Comparison of ENCODE assay signal across 9 mouse cellular contexts in the genomic region with DNA sequence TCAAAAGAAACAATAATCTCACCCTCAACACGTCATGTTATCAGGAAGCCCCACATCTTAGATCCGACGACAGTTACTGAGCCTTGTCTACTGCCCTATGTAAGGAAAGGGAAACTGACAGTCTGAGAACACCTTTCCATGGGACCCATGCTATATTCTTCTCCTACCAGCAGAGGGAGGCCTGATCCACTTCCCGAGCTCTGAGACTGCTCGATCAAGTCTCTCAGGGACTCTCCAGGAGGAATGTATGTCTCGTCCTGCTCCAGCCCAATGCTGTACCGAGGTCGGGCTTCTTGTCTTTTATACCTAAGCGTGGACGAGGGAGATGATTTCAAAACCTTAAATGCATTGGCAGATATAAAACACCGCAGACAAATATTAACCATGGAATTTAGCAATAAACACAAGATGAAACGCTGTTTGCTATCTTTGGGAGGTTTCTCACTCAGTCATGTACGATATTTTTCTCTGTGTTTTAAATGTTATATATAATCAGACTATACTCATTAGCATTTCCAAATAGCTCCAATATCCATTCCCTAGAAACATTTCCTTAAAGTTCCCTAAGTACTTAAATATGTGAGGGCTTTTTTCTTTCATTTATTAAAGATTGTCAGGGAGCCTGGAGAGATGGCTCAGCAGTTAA.
DNase-seq lines count a peak whose midpoint lies in the region; ATAC-seq and TF ChIP-seq lines count a peak whose summit lies in the region.
"Had no signal": no experiment of that assay in that cellular context is flagged by ENCODE, and none has a peak within 500 bp of the region (broad histone marks: within the 10 kb centered on the region; RNA-seq: fewer than 3 reads in every experiment).

No protein-coding gene starts in this region.

- no peaks in the 10 kb centered on the region for H3K36me3 ChIP-seq in CH12.LX (replicated peaks in 1 of 2; ENCODE audit: control insufficient read depth in 1 of 2, insufficient read depth in 1 of 2, low read length in 1 of 2)
- no peaks in the 10 kb centered on the region for H3K36me3 ChIP-seq in heart, embryonic 12.5 days
- no peaks in the 10 kb centered on the region for H3K36me3 ChIP-seq in kidney, embryonic 15.5 days
- no peaks in the 10 kb centered on the region for H3K36me3 ChIP-seq in liver, embryonic 14.5 days (replicated peaks; ENCODE audit: control insufficient read depth, insufficient read depth, low read depth)
- H3K36me3 ChIP-seq in neural tube, embryonic 15.5 days: no peaks in the 10 kb centered on the region
- H3K36me3 ChIP-seq: liver, embryonic 15.5 days had no signal

- no peaks in the 10 kb centered on the region for H3K79me2 ChIP-seq in CH12.LX (replicated peaks; ENCODE audit: control insufficient read depth, extremely low read depth, insufficient read depth, poor library complexity, severe bottlenecking)

- peak; percentile 91 to 97 for TF ChIP-seq CTCF in CH12.LX (conservative IDR thresholded peaks at IDR 0.05 in 1 of 2, IDR thresholded peaks at IDR 0.05 in 1 of 2; ENCODE audit: low read depth in 2 of 2, low read length in 2 of 2)
- peak; percentile 66 for TF ChIP-seq CTCF in liver, embryonic 14.5 days (IDR thresholded peaks at IDR 0.05; ENCODE audit: low read depth)

- H3K27me3 ChIP-seq in CH12.LX (replicated peaks): no peaks in the 10 kb centered on the region
- no peaks in the 10 kb centered on the region for H3K27me3 ChIP-seq in heart, embryonic 12.5 days (replicated peaks)
- no peaks in the 10 kb centered on the region for H3K27me3 ChIP-seq in kidney, embryonic 15.5 days
- H3K27me3 ChIP-seq in liver, embryonic 14.5 days (ENCODE audit: control insufficient read depth, insufficient read depth, low read length): no peaks in the 10 kb centered on the region
- no peaks in the 10 kb centered on the region for H3K27me3 ChIP-seq in neural tube, embryonic 15.5 days (replicated peaks)
- H3K27me3 ChIP-seq: liver, embryonic 15.5 days had no signal

- H3K9ac ChIP-seq in CH12.LX (ENCODE audit: insufficient read depth, low read depth): no peak overlapping the region
- no peak overlapping the region for H3K9ac ChIP-seq in heart, embryonic 12.5 days
- H3K9ac ChIP-seq in kidney, embryonic 15.5 days: no peak overlapping the region
- H3K9ac ChIP-seq in liver, embryonic 14.5 days (replicated peaks): no peak overlapping the region
- no peak overlapping the region for H3K9ac ChIP-seq in neural tube, embryonic 15.5 days (replicated peaks)
- H3K9ac ChIP-seq: liver, embryonic 15.5 days had no signal

- TF ChIP-seq EP300 in CH12.LX (IDR thresholded peaks at IDR 0.05; ENCODE audit: low read length): no peak
- TF ChIP-seq EP300 in liver, embryonic 14.5 days (IDR thresholded peaks at IDR 0.05; ENCODE audit: low read depth): no peak

- ATAC-seq in heart, embryonic 12.5 days (ENCODE audit: insufficient number of reproducible peaks, low FRiP score): peak; percentile 72; the same call in 1 of the 2 replicates
- peak; percentile 89 for ATAC-seq in kidney, embryonic 15.5 days (replicated peaks; ENCODE audit: low FRiP score)
- no peak for ATAC-seq in liver, embryonic 14.5 days (ENCODE audit: insufficient read depth)
- peak; percentile 83; the same call in 1 of the 2 replicates for ATAC-seq in neural tube, embryonic 15.5 days (ENCODE audit: low FRiP score)

- no peak for TF ChIP-seq POLR2A in CH12.LX (IDR thresholded peaks at IDR 0.05; ENCODE audit: low read depth, low read length)

- peak; percentile 84 for TF ChIP-seq RAD21 in CH12.LX (IDR thresholded peaks at IDR 0.05; ENCODE audit: low read depth, low read length)

- no peaks in the 10 kb centered on the region for H3K9me3 ChIP-seq in CH12.LX (replicated peaks; ENCODE audit: low read length)
- H3K9me3 ChIP-seq in heart, embryonic 12.5 days (replicated peaks): no peaks in the 10 kb centered on the region
- no peaks in the 10 kb centered on the region for H3K9me3 ChIP-seq in kidney, embryonic 15.5 days (replicated peaks)
- H3K9me3 ChIP-seq in liver, embryonic 14.5 days (ENCODE audit: control insufficient read depth, low read length): no peaks in the 10 kb centered on the region
- no peaks in the 10 kb centered on the region for H3K9me3 ChIP-seq in neural tube, embryonic 15.5 days (replicated peaks)
- H3K9me3 ChIP-seq: liver, embryonic 15.5 days had no signal

- H3K4me1 ChIP-seq in CH12.LX (ENCODE audit: control insufficient read depth in 1 of 2, insufficient read depth in 2 of 2): peaks cover 0 to 12% of the 10 kb centered on the region in 2 experiments; a peak in 2 of 4 replicates
- no peaks in the 10 kb centered on the region for H3K4me1 ChIP-seq in heart, embryonic 12.5 days (replicated peaks)
- no peaks in the 10 kb centered on the region for H3K4me1 ChIP-seq in kidney, embryonic 15.5 days
- no peaks in the 10 kb centered on the region for H3K4me1 ChIP-seq in liver, embryonic 14.5 days (replicated peaks; ENCODE audit: control insufficient read depth in 2 of 2, insufficient read depth in 2 of 2, low read length in 1 of 2)
- no peaks in the 10 kb centered on the region for H3K4me1 ChIP-seq in neural tube, embryonic 15.5 days
- H3K4me1 ChIP-seq: liver, embryonic 15.5 days had no signal

- in situ Hi-C loops in CH12.LX (cut with MboI; ENCODE audit: low pct_ligation_motif_present, low pct_unique_long_range_greater_than_20kb, low sequenced_read_pairs): loop anchor here (5.0 kb wide), 1 partner anchor 414 kb away; no protein-coding TSS in a partner anchor

- dilution Hi-C loops in CH12.LX (cut with MboI; ENCODE audit: extremely low pct_ligation_motif_present, extremely low pct_unique_long_range_greater_than_20kb, low sequenced_read_pairs): no loop called here

- DNase-seq in CH12.LX (ENCODE audit: extremely low read depth): peak; percentile 86
- DNase-seq in adrenal gland, adult 18-20 months (ENCODE audit: low spot score in 2 of 2): peak; percentile 23 to 28
- DNase-seq in embryo, embryonic 10.5 days (ENCODE audit: low spot score): peak; percentile 88
- no peak for DNase-seq in liver, embryonic 14.5 days (ENCODE audit: low read depth in 3 of 3, low spot score in 3 of 3)
- DNase-seq in spleen, postnatal 4 days (ENCODE audit: low spot score in 2 of 2): no peak

- peak overlapping the region in 1 of 3 experiments; percentile 6 for H3K4me3 ChIP-seq in CH12.LX (replicated peaks in 1 of 3; ENCODE audit: low read depth in 2 of 3, low read length in 2 of 3, poor library complexity in 1 of 3)
- H3K4me3 ChIP-seq in heart, embryonic 12.5 days: no peak overlapping the region
- no peak overlapping the region for H3K4me3 ChIP-seq in kidney, embryonic 15.5 days (replicated peaks)
- no peak overlapping the region for H3K4me3 ChIP-seq in liver, embryonic 14.5 days (ENCODE audit: insufficient read depth in 1 of 2, low read depth in 2 of 2, low read length in 2 of 2)
- H3K4me3 ChIP-seq in neural tube, embryonic 15.5 days (replicated peaks): no peak overlapping the region
- H3K4me3 ChIP-seq: liver, embryonic 15.5 days had no signal

- peak overlapping the region; percentile 92 for H3K4me2 ChIP-seq in CH12.LX (ENCODE audit: insufficient read depth, low read depth, poor library complexity, severe bottlenecking)
- H3K4me2 ChIP-seq in heart, embryonic 12.5 days: peak overlapping the region; percentile 23
- peak overlapping the region; percentile 36 for H3K4me2 ChIP-seq in kidney, embryonic 15.5 days
- no peak overlapping the region for H3K4me2 ChIP-seq in liver, embryonic 14.5 days (ENCODE audit: low read depth)
- peak overlapping the region; percentile 44 for H3K4me2 ChIP-seq in neural tube, embryonic 15.5 days
- H3K4me2 ChIP-seq: liver, embryonic 15.5 days had no signal

- WGBS in heart, embryonic 12.5 days: 19% methylated on average over 13 of the region's 13 CpGs
- WGBS in kidney, embryonic 15.5 days: 22% methylated on average over 13 of the region's 13 CpGs
- WGBS in liver, embryonic 14.5 days (ENCODE audit: insufficient replicate concordance): 14% methylated on average over 13 of the region's 13 CpGs
- WGBS in neural tube, embryonic 15.5 days: 22% methylated on average over 13 of the region's 13 CpGs

- H3K27ac ChIP-seq in CH12.LX (ENCODE audit: insufficient read depth, low read depth): no peak overlapping the region
- no peak overlapping the region for H3K27ac ChIP-seq in heart, embryonic 12.5 days (ENCODE audit: poor library complexity, severe bottlenecking)
- no peak overlapping the region for H3K27ac ChIP-seq in kidney, embryonic 15.5 days
- no peak overlapping the region for H3K27ac ChIP-seq in liver, embryonic 14.5 days
- no peak overlapping the region for H3K27ac ChIP-seq in neural tube, embryonic 15.5 days (replicated peaks)
- H3K27ac ChIP-seq: liver, embryonic 15.5 days had no signal

TF ChIP-seq in CH12.LX, 34 proteins besides CTCF, POLR2A, EP300 and RAD21:
- peak; percentile 91 for TF ChIP-seq SMC3 (IDR thresholded peaks at IDR 0.05; ENCODE audit: low read depth, low read length)
- TF ChIP-seq GABPA (IDR thresholded peaks at IDR 0.05; ENCODE audit: insufficient replicate concordance, low read depth, low read length): no peak
- peak; percentile 25; the same call in 1 of the 2 replicates for TF ChIP-seq ZC3H11A (IDR thresholded peaks at IDR 0.05; ENCODE audit: low read depth, low read length)

Comparison
In these comparisons a context has a peak if more than half of its experiments do, and no peak if none do; other contexts are left out.
1. DNase-seq: peak in CH12.LX (single experiment), adrenal gland, adult 18-20 months (2 of 2) and embryo, embryonic 10.5 days (single experiment); none in liver, embryonic 14.5 days (0 of 3) and spleen, postnatal 4 days (0 of 2).